Mouse (Mus musculus) C2C12 (cell line): ENCODE data around the gene Hc. TPM values are rescaled to one million over a fixed set of nuclear protein-coding genes. Genes with fewer than 3 reads are reported as not detected.

Experiments
- H3K27me3 ChIP-seq: one replicate; pipeline ENCODE4 v1.6.1; 2011; ENCODE audit not compliant: control insufficient read depth, insufficient read depth, insufficient read length
- H3K36me3 ChIP-seq: one replicate; pipeline ENCODE4 v1.6.1; 2011; ENCODE audit not compliant: control insufficient read depth, insufficient read depth
- H3K4me3 ChIP-seq: one replicate; pipeline ENCODE4 v1.5.1; 2011; ENCODE audit warnings: mild to moderate bottlenecking, control low read depth; ENCODE audit not compliant: poor library complexity, insufficient read depth, severe bottlenecking
- H3K79me2 ChIP-seq: one replicate; pipeline ENCODE4 v1.6.1; 2011; ENCODE audit not compliant: control insufficient read depth, insufficient read depth
- H3K79me3 ChIP-seq: one replicate; pipeline ENCODE4 v1.6.1; 2011; ENCODE audit warnings: low read depth, control low read depth
- H3ac ChIP-seq: one replicate; pipeline ENCODE3; 2011; ENCODE audit warnings: low read depth; ENCODE audit not compliant: control insufficient read depth, insufficient read length
- CEBPB ChIP-seq: IDR thresholded peaks from one replicate; pipeline ENCODE4 v1.6.1; 2011; ENCODE audit warnings: low read depth, mild to moderate bottlenecking, control low read depth, moderate library complexity
- CTCF ChIP-seq: IDR thresholded peaks from one replicate; pipeline ENCODE4 v1.5.1; 2011; ENCODE audit not compliant: control insufficient read depth, insufficient read depth, insufficient read length
- FOSL1 ChIP-seq: IDR thresholded peaks from one replicate; pipeline ENCODE4 v1.8.0; 2011; ENCODE audit warnings: mild to moderate bottlenecking, low read length; ENCODE audit not compliant: poor library complexity, insufficient read depth, severe bottlenecking
- MAX ChIP-seq: IDR thresholded peaks from one replicate; pipeline ENCODE4 v1.6.1; 2011; ENCODE audit warnings: mild to moderate bottlenecking, control low read depth
- MYOD1 ChIP-seq: IDR thresholded peaks from one replicate; pipeline ENCODE4 v1.6.1; 2011; ENCODE audit warnings: low read depth; ENCODE audit not compliant: control insufficient read depth, insufficient read length
- MYOG ChIP-seq: IDR thresholded peaks from one replicate; pipeline ENCODE4 v1.6.1; 2011; ENCODE audit not compliant: control insufficient read depth, insufficient read length; ENCODE audit errors: extremely low read depth
- USF1 ChIP-seq: IDR thresholded peaks from one replicate; pipeline ENCODE4 v1.6.1; 2011; ENCODE audit warnings: low read depth, mild to moderate bottlenecking, control low read depth, moderate library complexity
- polyA plus RNA-seq: library from polyadenylated mRNA; unstranded; fragments of >200 nt; fragmentation: generic; extraction: Trizol; gene quantifications from one replicate; pipeline ENCODE4 v1.2.1, GENCODE M21; 2012; ENCODE audit warnings: missing spikeins

The Hc gene
- polyA plus RNA-seq, 1 experiment = under 0.01 TPM

- peak; percentile 80 for TF ChIP-seq CTCF
- no peak for TF ChIP-seq MYOG
- H3K27me3 ChIP-seq = peaks cover 15% of the 10 kb centered on the region
- H3K4me3 ChIP-seq = no peak overlapping the region
- no peaks in the 10 kb centered on the region for H3K36me3 ChIP-seq
- H3K79me3 ChIP-seq = no peaks in the 10 kb centered on the region
- no peaks in the 10 kb centered on the region for H3K79me2 ChIP-seq
- H3ac ChIP-seq = no peak overlapping the region
These were observed 91.0 kb downstream of the Hc start for GRCm38 (mm10) chr2:34970092-34970750.

DNA sequence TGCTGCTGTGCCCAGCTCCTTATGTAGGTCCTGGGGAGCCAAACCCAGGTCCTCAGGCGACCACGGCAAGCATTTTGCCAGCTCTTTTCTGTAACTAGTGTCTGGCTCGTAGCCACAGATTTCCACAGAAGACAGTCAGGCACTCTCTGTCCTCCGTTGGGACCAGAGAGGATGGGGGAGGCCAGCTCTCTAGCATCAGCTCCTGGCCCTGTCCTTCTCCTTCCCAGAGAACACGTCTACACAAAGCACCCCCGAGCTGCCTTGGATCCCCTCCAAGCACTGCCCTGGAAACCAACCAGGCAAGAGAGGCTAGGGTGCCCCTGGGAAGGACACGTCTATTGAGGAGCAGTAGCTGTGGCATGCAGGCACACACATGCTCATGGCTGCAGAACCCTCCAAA, 92.1 kb downstream of the Hc start:
- TF ChIP-seq MAX = no peak
- H3ac ChIP-seq = no peak overlapping the region
- no peak overlapping the region for H3K4me3 ChIP-seq
- H3K79me3 ChIP-seq = no peaks in the 10 kb centered on the region
- no peaks in the 10 kb centered on the region for H3K36me3 ChIP-seq
- no peaks in the 10 kb centered on the region for H3K79me2 ChIP-seq
- H3K27me3 ChIP-seq = peaks cover 15% of the 10 kb centered on the region

DNA sequence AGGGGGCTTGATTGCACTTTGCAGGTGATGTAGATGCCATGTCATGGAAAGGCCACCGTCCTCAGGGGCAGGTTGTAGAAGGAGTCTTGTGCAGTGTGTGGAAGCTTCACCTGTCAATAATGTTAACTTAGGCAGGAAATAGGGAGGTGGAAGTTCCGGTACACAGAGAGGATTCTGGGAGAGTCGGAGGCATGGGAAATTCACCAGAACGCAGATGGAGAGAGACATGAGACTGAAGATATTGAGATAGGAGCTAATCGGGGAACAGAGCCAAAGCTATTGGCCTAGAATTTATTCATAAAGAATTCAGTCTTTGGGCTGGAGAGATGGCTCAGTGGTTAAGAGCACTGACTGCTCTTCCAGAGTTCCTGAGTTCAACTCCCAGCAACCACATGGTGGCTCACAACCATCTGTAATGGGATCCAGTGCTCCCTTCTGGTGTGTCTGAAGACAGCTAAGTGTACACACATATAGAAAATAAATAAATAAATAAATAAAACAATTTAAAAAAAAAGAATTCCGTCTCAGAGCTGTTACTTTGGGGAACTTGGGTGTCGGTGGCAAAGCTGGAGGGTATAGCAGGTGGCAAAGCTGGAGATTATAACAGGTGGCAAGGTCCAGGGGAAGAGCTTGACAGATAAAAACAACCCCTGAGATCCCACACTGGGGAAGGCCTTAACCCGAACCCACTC, 94.8 kb downstream of the Hc start:
- Histone ChIP-seq H3K79me2 (no peaks in the 10 kb centered on the region), H3ac (no peak overlapping the region), H3K4me3 (no peak overlapping the region), H3K27me3 (no peaks in the 10 kb centered on the region), H3K36me3 (no peaks in the 10 kb centered on the region), H3K79me3 (no peaks in the 10 kb centered on the region)
- TF ChIP-seq MYOD1 (no peak), USF1 (no peak), FOSL1 (no peak), MYOG (no peak)

DNA sequence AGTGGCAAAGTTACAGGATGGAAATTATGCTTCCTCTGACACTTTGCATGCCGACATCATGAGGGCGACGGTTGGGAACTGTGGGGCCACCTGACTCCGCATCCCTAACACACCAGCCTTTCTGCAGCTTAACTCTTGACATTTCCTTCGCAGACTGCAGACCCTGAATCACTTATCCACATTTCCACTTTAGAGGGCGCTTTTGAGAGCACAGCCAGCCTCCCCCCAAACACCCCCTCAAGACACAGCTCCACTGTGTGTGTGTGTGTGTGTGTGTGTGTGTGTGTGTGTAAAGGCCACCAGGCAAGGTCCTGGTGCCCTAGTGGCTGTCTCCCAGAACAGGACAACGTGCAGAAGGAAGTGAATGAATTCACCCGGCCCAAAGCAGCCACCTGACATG, 95.4 kb downstream of the Hc start:
- no peak overlapping the region for H3K4me3 ChIP-seq
- H3K36me3 ChIP-seq = no peaks in the 10 kb centered on the region
- H3ac ChIP-seq = no peak overlapping the region
- H3K79me2 ChIP-seq = no peaks in the 10 kb centered on the region
- no peaks in the 10 kb centered on the region for H3K79me3 ChIP-seq
- TF ChIP-seq FOSL1 = no peak
- no peak for TF ChIP-seq MYOD1
- no peak for TF ChIP-seq CEBPB
- TF ChIP-seq MYOG = no peak
- no peak for TF ChIP-seq USF1
- no peak for TF ChIP-seq CTCF
- no peak for TF ChIP-seq MAX
- no peaks in the 10 kb centered on the region for H3K27me3 ChIP-seq

DNA sequence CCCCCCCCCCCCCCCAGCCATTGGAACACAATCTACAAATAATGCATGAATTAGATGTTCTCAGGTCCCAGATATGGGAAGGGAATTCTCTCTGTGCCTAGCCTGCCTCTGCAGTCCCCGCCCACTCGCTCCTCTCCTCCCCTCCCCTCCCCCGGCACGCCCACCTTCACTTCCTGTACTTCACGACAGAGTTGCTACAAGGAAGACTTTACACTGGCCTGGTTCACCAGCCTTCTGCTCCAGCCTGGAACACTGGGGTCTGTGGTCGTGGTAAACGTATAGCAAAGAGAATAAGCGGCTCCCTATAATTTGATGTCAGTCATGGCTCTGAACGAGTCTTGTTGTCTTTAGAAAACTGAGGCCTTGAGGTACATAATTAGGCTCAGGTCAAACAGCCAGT, 95.9 kb downstream of the Hc start:
- no peak overlapping the region for H3ac ChIP-seq
- no peaks in the 10 kb centered on the region for H3K79me3 ChIP-seq
- H3K36me3 ChIP-seq = no peaks in the 10 kb centered on the region
- no peaks in the 10 kb centered on the region for H3K79me2 ChIP-seq
- no peak overlapping the region for H3K4me3 ChIP-seq
- no peak for TF ChIP-seq MAX
- no peak for TF ChIP-seq MYOD1
- TF ChIP-seq CTCF = no peak
- no peak for TF ChIP-seq FOSL1
- no peak for TF ChIP-seq CEBPB
- TF ChIP-seq USF1 = no peak
- TF ChIP-seq MYOG = no peak
- no peaks in the 10 kb centered on the region for H3K27me3 ChIP-seq

DNA sequence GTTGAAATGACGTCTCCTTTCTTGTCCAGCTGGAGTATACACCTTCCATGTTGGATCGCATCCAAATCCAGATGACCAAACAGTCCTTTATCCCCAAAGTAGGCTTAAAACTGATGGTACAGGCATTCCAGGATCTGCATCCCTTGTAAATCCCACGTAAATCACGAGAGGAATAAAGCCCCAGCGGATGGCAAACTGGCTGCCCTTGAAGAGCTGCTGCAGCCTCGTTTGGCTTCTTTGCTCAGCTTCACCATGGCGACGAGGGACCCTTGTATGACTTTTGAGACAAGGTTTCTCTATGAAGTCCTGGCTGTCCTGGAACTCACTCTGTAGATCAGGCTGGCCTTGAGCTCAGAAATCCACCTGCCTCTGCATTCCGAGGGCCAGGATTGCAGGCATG, 96.6 kb downstream of the Hc start:
- no peaks in the 10 kb centered on the region for H3K27me3 ChIP-seq
- no peak for TF ChIP-seq CTCF
- no peak for TF ChIP-seq MAX
- no peak for TF ChIP-seq MYOG
- no peak for TF ChIP-seq USF1
- TF ChIP-seq MYOD1 = no peak
- no peak for TF ChIP-seq FOSL1
- TF ChIP-seq CEBPB = no peak
- H3K36me3 ChIP-seq = no peaks in the 10 kb centered on the region

More for the DNA sequence above, 96.6 kb downstream of the Hc start:
- Histone ChIP-seq H3K79me3 (no peaks in the 10 kb centered on the region), H3ac (no peak overlapping the region), H3K4me3 (no peak overlapping the region), H3K79me2 (no peaks in the 10 kb centered on the region)
